Mouse (Mus musculus) spleen, adult 2 months (tissue): Measurements from ENCODE around the gene Vmn1r32.

Source experiments
- CTCF ChIP-seq: fragments of 200-500 bp; IDR thresholded peaks from 2 replicates; pipeline ENCODE4 v1.5.1; 2011; ENCODE audit warnings: mild to moderate bottlenecking, inconsistent platforms; ENCODE audit not compliant: insufficient read depth, insufficient read length, insufficient replicate concordance; ENCODE audit errors: extremely low read depth
- POLR2A ChIP-seq: fragments of 200-500 bp; IDR thresholded peaks from 2 replicates; pipeline ENCODE4 v1.6.1; 2011; ENCODE audit warnings: low read depth, low read length, inconsistent platforms

- TF ChIP-seq CTCF, result no peak
- TF ChIP-seq POLR2A, result no peak
Observed at GRCm38 (mm10) chr6:66534366-66534941, 25.4 kb downstream of the Vmn1r32 start.
